Mouse (Mus musculus) liver, embryonic 13.5 days (tissue): Measurements from ENCODE around the gene Ncam1. TPM values are rescaled to one million over a fixed set of nuclear protein-coding genes. Genes with fewer than 3 reads are reported as not detected.

Experiments used
- ATAC-seq: fragments of 200-750 bp; cut with Nextera tagmentation; 2 replicates; pipeline ENCODE4 v1.8.0; 2017; ENCODE audit warnings: low read depth, mild to moderate bottlenecking, moderate number of reproducible peaks, moderate library complexity
- DNase-seq: peaks from one replicate; pipeline ENCODE4 v3.0.0; 2022
- H3K27ac ChIP-seq: fragments of 300-500 bp; sonication (generic); 2 replicates; pipeline ENCODE4 v1.5.1; 2015; ENCODE audit warnings: moderate library complexity, mild to moderate bottlenecking, inconsistent platforms
- H3K27me3 ChIP-seq: fragments of 300-500 bp; sonication (generic); 2 replicates; pipeline ENCODE4 v1.6.1; 2015; ENCODE audit warnings: mild to moderate bottlenecking, inconsistent platforms
- H3K36me3 ChIP-seq: fragments of 300-500 bp; sonication (generic); 2 replicates; pipeline ENCODE4 v1.6.1; 2015; ENCODE audit warnings: mild to moderate bottlenecking, inconsistent platforms
- H3K4me1 ChIP-seq: fragments of 300-500 bp; sonication (generic); replicated peaks from 2 replicates; pipeline ENCODE4 v1.6.1; 2015; ENCODE audit warnings: inconsistent platforms
- H3K4me2 ChIP-seq: fragments of 300-500 bp; sonication (generic); 2 replicates; pipeline ENCODE4 v1.6.1; 2015; ENCODE audit warnings: inconsistent platforms, mild to moderate bottlenecking, moderate library complexity
- H3K4me3 ChIP-seq: fragments of 300-500 bp; sonication (generic); replicated peaks from 2 replicates; pipeline ENCODE4 v1.5.1; 2015; ENCODE audit warnings: mild to moderate bottlenecking, inconsistent platforms
- H3K9ac ChIP-seq: fragments of 300-500 bp; sonication (generic); 2 replicates; pipeline ENCODE4 v1.6.1; 2015; ENCODE audit warnings: mild to moderate bottlenecking, inconsistent platforms
- H3K9me3 ChIP-seq: fragments of 300-500 bp; sonication (generic); replicated peaks from 2 replicates; pipeline ENCODE4 v1.6.1; 2016; ENCODE audit warnings: inconsistent platforms
- WGBS: fragments of 180-500 bp; shearing (Covaris S2); methylation state at CpG from one replicate; pipeline ENCODE4 v1.1.7; 2015; ENCODE audit not compliant: insufficient replicate concordance; 5-methylcytosine and 5-hydroxymethylcytosine counted together
- polyA plus RNA-seq: library from polyadenylated mRNA; unstranded; fragments of >200 nt; fragmentation: Nextera tagmentation; extraction: Ambion mirVana; gene quantifications from 2 replicates; pipeline ENCODE4 v1.2.1, GENCODE M21; 2015

Gene Ncam1
- polyA plus RNA-seq: 3.8 and 4.9 TPM in 2 replicates

GRCm38 (mm10) chr9:49798806-49799205, at the start of gene Ncam1:
Gene Ncam1 (minus strand): TSS chr9:49798925.
- Histone ChIP-seq H3K4me1 (peaks cover 11% of the 10 kb centered on the region), H3K4me3 (peak within 1 kb of the TSS; percentile 55), H3K9ac (no peak within 1 kb of the TSS), H3K27ac (no peak within 1 kb of the TSS), H3K4me2 (peak within 1 kb of the TSS; percentile 66), H3K36me3 (no peaks in the 10 kb centered on the region), H3K9me3 (no peaks in the 10 kb centered on the region), H3K27me3 (peaks cover 50% of the 10 kb centered on the region)
- DNase-seq: peak; percentile 11
- no peak for ATAC-seq
- under 1% methylated on average over 23 of the region's 23 CpGs for WGBS

GRCm38 (mm10) chr9:49834013-49834412, 35.3 kb upstream of the Ncam1 start:
- Histone ChIP-seq H3K9me3 (no peaks in the 10 kb centered on the region), H3K4me3 (no peak overlapping the region), H3K27ac (no peak overlapping the region), H3K36me3 (no peaks in the 10 kb centered on the region), H3K9ac (no peak overlapping the region), H3K4me1 (no peaks in the 10 kb centered on the region), H3K4me2 (no peak overlapping the region), H3K27me3 (no peaks in the 10 kb centered on the region)
- 78% methylated on average over 1 of the region's 1 CpGs for WGBS
- no peak for DNase-seq
- ATAC-seq: no peak

- no peak overlapping the region for H3K4me2 ChIP-seq
- H3K36me3 ChIP-seq: no peaks in the 10 kb centered on the region
- H3K9me3 ChIP-seq: no peaks in the 10 kb centered on the region
- H3K9ac ChIP-seq: no peak overlapping the region
- DNase-seq (no peak), ATAC-seq (no peak)
- 72% methylated on average over 8 of the region's 8 CpGs for WGBS
- no peaks in the 10 kb centered on the region for H3K27me3 ChIP-seq
- no peak overlapping the region for H3K4me3 ChIP-seq
- no peak overlapping the region for H3K27ac ChIP-seq
- no peaks in the 10 kb centered on the region for H3K4me1 ChIP-seq
Measured at GRCm38 (mm10) chr9:49827671-49828070, 28.9 kb upstream of the Ncam1 start.

- Histone ChIP-seq H3K27ac (no peak overlapping the region), H3K27me3 (no peaks in the 10 kb centered on the region), H3K4me2 (no peak overlapping the region), H3K9ac (no peak overlapping the region), H3K4me1 (no peaks in the 10 kb centered on the region), H3K4me3 (no peak overlapping the region), H3K36me3 (no peaks in the 10 kb centered on the region), H3K9me3 (no peaks in the 10 kb centered on the region)
- DNase-seq: no peak
- WGBS: 66% methylated on average over 10 of the region's 10 CpGs
- ATAC-seq: no peak
Measured at GRCm38 (mm10) chr9:49816115-49816650, 17.5 kb upstream of the Ncam1 start.

GRCm38 (mm10) chr9:49814442-49814841, 15.7 kb upstream of the Ncam1 start:
- H3K4me2 ChIP-seq: no peak overlapping the region
- no peaks in the 10 kb centered on the region for H3K4me1 ChIP-seq
- H3K9me3 ChIP-seq: no peaks in the 10 kb centered on the region
- H3K9ac ChIP-seq: no peak overlapping the region
- H3K4me3 ChIP-seq: no peak overlapping the region
- H3K36me3 ChIP-seq: no peaks in the 10 kb centered on the region
- H3K27me3 ChIP-seq: no peaks in the 10 kb centered on the region
- DNase-seq (no peak), ATAC-seq (no peak)
- H3K27ac ChIP-seq: no peak overlapping the region
- WGBS: 57% methylated on average over 2 of the region's 2 CpGs

GRCm38 (mm10) chr9:49803222-49803621, 4.5 kb upstream of the Ncam1 start:
- WGBS: 58% methylated on average over 3 of the region's 3 CpGs
- no peak for ATAC-seq

GRCm38 (mm10) chr9:49797821-49798571, 729 bp downstream of the Ncam1 start:
- Histone ChIP-seq H3K9me3 (no peaks in the 10 kb centered on the region), H3K9ac (no peak overlapping the region), H3K27me3 (peaks cover 49% of the 10 kb centered on the region), H3K36me3 (no peaks in the 10 kb centered on the region), H3K4me1 (peaks cover 11% of the 10 kb centered on the region), H3K27ac (no peak overlapping the region), H3K4me2 (peak overlapping the region; percentile 66), H3K4me3 (peak overlapping the region; percentile 55)
- ATAC-seq (no peak), DNase-seq (peak; percentile 1)
- under 1% methylated on average over 58 of the region's 58 CpGs for WGBS

More at GRCm38 (mm10) chr9:49803222-49803621, 4.5 kb upstream of the Ncam1 start:
- H3K4me2 ChIP-seq: no peak overlapping the region
- H3K9me3 ChIP-seq: no peaks in the 10 kb centered on the region
- no peak overlapping the region for H3K4me3 ChIP-seq
- H3K27ac ChIP-seq: no peak overlapping the region
- peaks cover 27% of the 10 kb centered on the region for H3K27me3 ChIP-seq
- H3K36me3 ChIP-seq: no peaks in the 10 kb centered on the region
- H3K9ac ChIP-seq: no peak overlapping the region
- no peaks in the 10 kb centered on the region for H3K4me1 ChIP-seq
- DNase-seq: no peak

GRCm38 (mm10) chr9:49797508-49797820, 1.3 kb downstream of the Ncam1 start:
- H3K9ac ChIP-seq: no peak overlapping the region
- peak overlapping the region; percentile 66 for H3K4me2 ChIP-seq
- H3K27me3 ChIP-seq: peaks cover 45% of the 10 kb centered on the region
- H3K4me3 ChIP-seq: peak overlapping the region; percentile 55
- ATAC-seq (no peak), DNase-seq (no peak)
- no peak overlapping the region for H3K27ac ChIP-seq
- H3K9me3 ChIP-seq: no peaks in the 10 kb centered on the region
- 1% methylated on average over 15 of the region's 15 CpGs for WGBS
- H3K4me1 ChIP-seq: peaks cover 11% of the 10 kb centered on the region
- no peaks in the 10 kb centered on the region for H3K36me3 ChIP-seq

GRCm38 (mm10) chr9:49796618-49797507, 1.9 kb downstream of the Ncam1 start:
- Histone ChIP-seq H3K9me3 (no peaks in the 10 kb centered on the region), H3K9ac (no peak overlapping the region), H3K4me2 (peak overlapping the region; percentile 66), H3K27ac (no peak overlapping the region), H3K4me1 (peaks cover 11% of the 10 kb centered on the region), H3K36me3 (no peaks in the 10 kb centered on the region), H3K27me3 (peaks cover 45% of the 10 kb centered on the region), H3K4me3 (peak overlapping the region; percentile 55)
- DNase-seq (peak; percentile 14), ATAC-seq (peak; percentile 57; the same call in 1 of the 2 replicates)
- WGBS: 2% methylated on average over 50 of the region's 52 CpGs

GRCm38 (mm10) chr9:49795881-49796280, 2.8 kb downstream of the Ncam1 start:
- Histone ChIP-seq H3K36me3 (no peaks in the 10 kb centered on the region), H3K4me1 (peaks cover 11% of the 10 kb centered on the region), H3K9me3 (no peaks in the 10 kb centered on the region), H3K4me2 (no peak overlapping the region), H3K27ac (no peak overlapping the region), H3K9ac (no peak overlapping the region), H3K4me3 (no peak overlapping the region), H3K27me3 (peaks cover 41% of the 10 kb centered on the region)
- DNase-seq (no peak), ATAC-seq (no peak)
- 41% methylated on average over 5 of the region's 5 CpGs for WGBS

GRCm38 (mm10) chr9:49793987-49794550, 4.7 kb downstream of the Ncam1 start:
- Histone ChIP-seq H3K4me3 (no peak overlapping the region), H3K4me2 (no peak overlapping the region), H3K9me3 (no peaks in the 10 kb centered on the region), H3K36me3 (no peaks in the 10 kb centered on the region), H3K9ac (no peak overlapping the region), H3K4me1 (peaks cover 11% of the 10 kb centered on the region), H3K27me3 (peaks cover 32% of the 10 kb centered on the region), H3K27ac (no peak overlapping the region)
- DNase-seq (no peak), ATAC-seq (no peak)
- WGBS: 46% methylated on average over 6 of the region's 6 CpGs
